Mouse (Mus musculus) lung, embryonic 16.5 days (tissue): ENCODE measurements around the gene Lsamp. TPM values are rescaled to one million over a fixed set of nuclear protein-coding genes. Genes with fewer than 3 reads are reported as not detected.

Experiments
- ATAC-seq: fragments of 200-750 bp; cut with Nextera tagmentation; 2 replicates; pipeline ENCODE4 v1.8.0; 2017; ENCODE audit warnings: low read depth, mild to moderate bottlenecking, moderate library complexity
- H3K27ac ChIP-seq: fragments of 300-500 bp; sonication (generic); 2 replicates; pipeline ENCODE4 v1.5.1; 2014; ENCODE audit warnings: mild to moderate bottlenecking, control low read depth, low read length
- H3K27me3 ChIP-seq: fragments of 300-500 bp; sonication (generic); 2 replicates; pipeline ENCODE4 v1.6.1; 2014; ENCODE audit warnings: low read depth, low read length, mixed read lengths; ENCODE audit not compliant: control insufficient read depth, insufficient read depth
- H3K36me3 ChIP-seq: fragments of 300-500 bp; sonication (generic); 2 replicates; pipeline ENCODE4 v1.6.1; 2014; ENCODE audit warnings: low read length; ENCODE audit not compliant: control insufficient read depth, insufficient read depth
- H3K4me1 ChIP-seq: fragments of 300-500 bp; sonication (generic); replicated peaks from 2 replicates; pipeline ENCODE4 v1.6.1; 2014; ENCODE audit warnings: low read length, mixed read lengths; ENCODE audit not compliant: control insufficient read depth, insufficient read depth
- H3K4me2 ChIP-seq: fragments of 300-500 bp; sonication (generic); 2 replicates; pipeline ENCODE4 v1.6.1; 2014; ENCODE audit warnings: low read depth, low read length, control low read depth
- H3K4me3 ChIP-seq: fragments of 300-500 bp; sonication (generic); 2 replicates; pipeline ENCODE4 v1.5.1; 2014; ENCODE audit warnings: mild to moderate bottlenecking, low read length, control low read depth
- H3K9ac ChIP-seq: fragments of 300-500 bp; sonication (generic); 2 replicates; pipeline ENCODE4 v1.6.1; 2014; ENCODE audit warnings: low read length, control low read depth
- H3K9me3 ChIP-seq: fragments of 300-500 bp; sonication (generic); 2 replicates; pipeline ENCODE4 v1.6.1; 2016; ENCODE audit warnings: low read length; ENCODE audit not compliant: control insufficient read depth
- WGBS: fragments of 180-500 bp; shearing (Covaris S2); extraction: QIAGEN DNeasy Blood & Tissue Kit; methylation state at CpG from one replicate; pipeline ENCODE4 v1.1.7; 2014; 5-methylcytosine and 5-hydroxymethylcytosine counted together
- polyA plus RNA-seq: library from polyadenylated mRNA; unstranded; fragments of >200 nt; fragmentation: Nextera tagmentation; extraction: Ambion mirVana; gene quantifications from 2 replicates; pipeline ENCODE4 v1.2.1, GENCODE M21; 2015

Lsamp gene
- polyA plus RNA-seq, 1 experiment from 2014 or later = 1.2 TPM

GRCm38 (mm10) chr16:40434280-40434679, 450.1 kb downstream of the Lsamp start:
- H3K4me1 ChIP-seq = no peaks in the 10 kb centered on the region; the same call in 1 of the 2 replicates
- no peaks in the 10 kb centered on the region for H3K9me3 ChIP-seq
- no peaks in the 10 kb centered on the region for H3K36me3 ChIP-seq
- ATAC-seq = no peak
- 83% methylated on average over 3 of the region's 3 CpGs for WGBS
- H3K4me3 ChIP-seq = no peak overlapping the region
- no peak overlapping the region for H3K27ac ChIP-seq
- H3K9ac ChIP-seq = no peak overlapping the region
- H3K27me3 ChIP-seq = no peaks in the 10 kb centered on the region
- no peak overlapping the region for H3K4me2 ChIP-seq

GRCm38 (mm10) chr16:40436415-40436814, 452.3 kb downstream of the Lsamp start:
- Histone ChIP-seq H3K27me3 (no peaks in the 10 kb centered on the region), H3K4me1 (no peaks in the 10 kb centered on the region; the same call in 1 of the 2 replicates), H3K36me3 (no peaks in the 10 kb centered on the region), H3K9ac (no peak overlapping the region), H3K4me3 (no peak overlapping the region), H3K4me2 (no peak overlapping the region), H3K9me3 (no peaks in the 10 kb centered on the region), H3K27ac (no peak overlapping the region)
- ATAC-seq = peak; percentile 57; the same call in 1 of the 2 replicates
- 51% methylated on average over 6 of the region's 6 CpGs for WGBS

GRCm38 (mm10) chr16:40437879-40438278, 453.7 kb downstream of the Lsamp start:
- Histone ChIP-seq H3K9ac (no peak overlapping the region), H3K36me3 (no peaks in the 10 kb centered on the region), H3K27ac (no peak overlapping the region), H3K9me3 (no peaks in the 10 kb centered on the region), H3K4me2 (no peak overlapping the region), H3K4me1 (no peaks in the 10 kb centered on the region; the same call in 1 of the 2 replicates), H3K27me3 (no peaks in the 10 kb centered on the region), H3K4me3 (no peak overlapping the region)
- ATAC-seq = no peak
- WGBS = 88% methylated on average over 10 of the region's 10 CpGs

DNA sequence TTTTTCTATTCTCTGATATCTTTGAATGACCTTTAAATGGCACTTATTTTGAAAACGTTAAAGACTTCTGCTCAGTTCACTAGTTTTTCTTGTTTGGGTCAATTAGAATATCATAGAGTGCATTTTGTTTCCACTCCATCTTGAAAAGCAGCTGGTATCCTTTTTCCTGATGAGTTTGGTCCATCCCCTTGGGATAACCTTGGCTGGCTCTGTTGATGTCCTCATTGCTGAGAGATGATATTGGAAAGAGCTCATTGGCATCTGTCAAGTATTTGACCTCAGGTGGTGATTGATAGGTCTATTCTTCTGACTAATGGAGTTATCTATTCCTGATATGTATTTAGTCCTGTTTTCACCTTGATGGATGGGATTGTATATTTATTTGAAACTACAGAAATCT, 454.7 kb downstream of the Lsamp start:
- Histone ChIP-seq H3K27ac (no peak overlapping the region), H3K9ac (no peak overlapping the region), H3K27me3 (no peaks in the 10 kb centered on the region), H3K4me2 (no peak overlapping the region), H3K36me3 (no peaks in the 10 kb centered on the region), H3K4me1 (no peaks in the 10 kb centered on the region; the same call in 1 of the 2 replicates), H3K4me3 (no peak overlapping the region), H3K9me3 (no peaks in the 10 kb centered on the region)
- 43% methylated on average over 1 of the region's 1 CpGs for WGBS
- ATAC-seq = no peak

DNA sequence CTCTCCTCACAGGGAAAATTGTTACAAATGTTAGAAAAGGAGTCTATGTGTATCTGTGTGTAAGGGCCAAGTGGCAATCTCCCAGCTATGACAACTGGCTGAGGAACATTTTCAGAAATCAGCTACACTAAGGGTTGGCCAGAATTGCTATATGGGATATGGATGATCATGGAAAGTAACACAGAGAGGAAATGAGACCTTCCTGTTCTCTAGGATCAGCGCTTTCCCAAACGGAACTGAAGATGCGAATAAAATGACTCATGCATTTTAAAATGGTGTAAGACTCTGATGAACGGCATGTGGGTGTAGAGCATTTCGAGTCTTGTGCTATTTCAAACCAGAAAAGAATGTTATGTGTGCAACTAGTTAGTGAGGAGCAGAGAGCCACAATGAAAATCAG, 462.4 kb downstream of the Lsamp start:
- Histone ChIP-seq H3K9me3 (no peaks in the 10 kb centered on the region), H3K36me3 (no peaks in the 10 kb centered on the region), H3K27ac (no peak overlapping the region), H3K4me3 (no peak overlapping the region), H3K4me1 (no peaks in the 10 kb centered on the region), H3K27me3 (no peaks in the 10 kb centered on the region), H3K9ac (no peak overlapping the region), H3K4me2 (no peak overlapping the region)
- no peak for ATAC-seq
- WGBS = 71% methylated on average over 5 of the region's 5 CpGs

DNA sequence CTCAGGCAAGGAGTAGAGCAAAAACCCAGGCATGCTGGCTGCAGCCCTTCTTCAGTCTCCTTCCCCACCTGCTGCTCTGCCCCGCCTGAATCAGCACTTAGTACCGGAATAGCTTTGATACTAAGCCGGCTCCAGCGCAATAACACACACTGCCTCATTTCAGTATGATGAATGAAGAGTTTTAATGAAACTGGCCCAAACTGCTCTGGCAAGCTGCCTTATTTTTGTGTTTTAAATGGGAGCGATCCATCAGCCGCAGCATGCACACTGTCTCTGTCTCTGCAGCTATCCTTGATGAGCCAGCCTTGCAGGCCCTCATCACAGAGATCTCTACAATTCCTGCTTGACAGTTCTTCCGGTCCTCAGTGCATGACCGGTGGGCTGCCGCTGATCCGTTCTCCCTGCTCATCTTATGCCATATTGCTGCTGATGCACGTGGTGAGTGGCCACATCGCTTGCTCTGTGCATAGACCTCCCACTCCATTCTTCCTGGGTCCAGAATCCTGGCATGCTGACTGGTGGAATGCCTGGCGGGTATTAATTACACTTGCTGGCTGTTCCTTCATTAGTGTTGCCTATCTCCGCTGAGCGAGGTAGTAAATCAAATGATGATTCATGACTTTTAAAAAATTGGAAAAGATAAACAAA, 479.4 kb downstream of the Lsamp start:
- WGBS = 44% methylated on average over 15 of the region's 15 CpGs
- Histone ChIP-seq H3K9ac (no peak overlapping the region), H3K27me3 (no peaks in the 10 kb centered on the region), H3K4me3 (no peak overlapping the region), H3K9me3 (no peaks in the 10 kb centered on the region), H3K36me3 (no peaks in the 10 kb centered on the region), H3K27ac (no peak overlapping the region), H3K4me2 (no peak overlapping the region), H3K4me1 (no peaks in the 10 kb centered on the region)
- ATAC-seq = peak; percentile 47

- H3K4me1 ChIP-seq = no peaks in the 10 kb centered on the region
- no peak for ATAC-seq
Observed at GRCm38 (mm10) chr16:40466596-40466995, 482.4 kb downstream of the Lsamp start.

GRCm38 (mm10) chr16:40470946-40471345, 486.8 kb downstream of the Lsamp start:
- no peak for ATAC-seq

More at GRCm38 (mm10) chr16:40466596-40466995, 482.4 kb downstream of the Lsamp start:
- H3K9ac ChIP-seq = no peak overlapping the region
- H3K9me3 ChIP-seq = no peaks in the 10 kb centered on the region
- no peaks in the 10 kb centered on the region for H3K36me3 ChIP-seq
- H3K4me3 ChIP-seq = no peak overlapping the region
- H3K27me3 ChIP-seq = no peaks in the 10 kb centered on the region
- WGBS = 12% methylated on average over 8 of the region's 8 CpGs
- H3K27ac ChIP-seq = no peak overlapping the region
- no peak overlapping the region for H3K4me2 ChIP-seq

GRCm38 (mm10) chr16:40471967-40472366, 487.8 kb downstream of the Lsamp start:
- no peak for ATAC-seq
- no peaks in the 10 kb centered on the region for H3K27me3 ChIP-seq
- no peaks in the 10 kb centered on the region for H3K36me3 ChIP-seq
- no peaks in the 10 kb centered on the region for H3K9me3 ChIP-seq
- WGBS = 70% methylated on average over 5 of the region's 5 CpGs
- H3K4me3 ChIP-seq = no peak overlapping the region
- no peak overlapping the region for H3K27ac ChIP-seq
- H3K9ac ChIP-seq = no peak overlapping the region
- H3K4me1 ChIP-seq = no peaks in the 10 kb centered on the region
- no peak overlapping the region for H3K4me2 ChIP-seq

More at GRCm38 (mm10) chr16:40470946-40471345, 486.8 kb downstream of the Lsamp start:
- H3K27me3 ChIP-seq = no peaks in the 10 kb centered on the region
- H3K4me2 ChIP-seq = no peak overlapping the region
- no peak overlapping the region for H3K27ac ChIP-seq
- H3K9ac ChIP-seq = no peak overlapping the region
- H3K4me3 ChIP-seq = no peak overlapping the region
- no peaks in the 10 kb centered on the region for H3K36me3 ChIP-seq
- H3K9me3 ChIP-seq = no peaks in the 10 kb centered on the region
- WGBS = 59% methylated on average over 6 of the region's 6 CpGs
- no peaks in the 10 kb centered on the region for H3K4me1 ChIP-seq
